Mouse (Mus musculus) heart, embryonic 11.5 days (tissue): ENCODE data around the gene Mapkbp1. TPM values are rescaled to one million over a fixed set of nuclear protein-coding genes. Genes with fewer than 3 reads are reported as not detected.

Source experiments
- ATAC-seq: fragments of 200-750 bp; cut with Nextera tagmentation; replicated peaks from 2 replicates; pipeline ENCODE4 v1.8.0; 2017; ENCODE audit warnings: moderate library complexity; ENCODE audit not compliant: insufficient number of reproducible peaks, low FRiP score, low TSS enrichment
- H3K27ac ChIP-seq: fragments of 300-500 bp; sonication (generic); 2 replicates; pipeline ENCODE4 v1.5.1; 2014; ENCODE audit warnings: mild to moderate bottlenecking, low read depth, low read length
- H3K27me3 ChIP-seq: fragments of 300-500 bp; sonication (generic); 2 replicates; pipeline ENCODE4 v1.6.1; 2014; ENCODE audit warnings: mild to moderate bottlenecking, low read length, mixed read lengths; ENCODE audit not compliant: control insufficient read depth, insufficient read depth
- H3K36me3 ChIP-seq: fragments of 300-500 bp; sonication (generic); 2 replicates; pipeline ENCODE4 v1.6.1; 2014; ENCODE audit warnings: mild to moderate bottlenecking, low read length, moderate library complexity, mixed read lengths; ENCODE audit not compliant: control insufficient read depth, insufficient read depth
- H3K4me1 ChIP-seq: fragments of 300-500 bp; sonication (generic); 2 replicates; pipeline ENCODE4 v1.6.1; 2014; ENCODE audit warnings: low read length; ENCODE audit not compliant: control insufficient read depth, insufficient read depth
- H3K4me2 ChIP-seq: fragments of 300-500 bp; sonication (generic); 2 replicates; pipeline ENCODE4 v1.6.1; 2014; ENCODE audit warnings: mild to moderate bottlenecking, moderate library complexity
- H3K4me3 ChIP-seq: fragments of 300-500 bp; sonication (generic); 2 replicates; pipeline ENCODE4 v1.5.1; 2014; ENCODE audit warnings: low read depth, low read length
- H3K9ac ChIP-seq: fragments of 300-500 bp; sonication (generic); 2 replicates; pipeline ENCODE4 v1.6.1; 2014; ENCODE audit warnings: mild to moderate bottlenecking, low read depth, low read length, moderate library complexity
- H3K9me3 ChIP-seq: fragments of 300-500 bp; sonication (generic); replicated peaks from 2 replicates; pipeline ENCODE4 v1.6.1; 2016; ENCODE audit warnings: low read length; ENCODE audit not compliant: control insufficient read depth
- WGBS: fragments of 180-500 bp; shearing (Covaris S2); extraction: QIAGEN DNeasy Blood & Tissue Kit; methylation state at CpG from one replicate; pipeline ENCODE4 v1.1.7; 2014; ENCODE audit not compliant: insufficient replicate concordance; 5-methylcytosine and 5-hydroxymethylcytosine counted together
- polyA plus RNA-seq: library from polyadenylated mRNA; unstranded; fragments of >200 nt; fragmentation: Nextera tagmentation; extraction: Ambion mirVana; gene quantifications from 2 replicates; pipeline ENCODE4 v1.2.1, GENCODE M21; 2014

The Mapkbp1 gene
- 2.5 and 3.2 TPM in 2 replicates for polyA plus RNA-seq

GRCm38 (mm10) chr2:119972537-119972879 lies at the start of gene Mapkbp1:
Gene Mapkbp1, plus strand, starts transcription at chr2:119972699.
- no peaks in the 10 kb centered on the region for H3K36me3 ChIP-seq
- 1% methylated on average over 19 of the region's 19 CpGs for WGBS
- H3K4me1 ChIP-seq: peaks cover 3% of the 10 kb centered on the region; the same call in 1 of the 2 replicates
- ATAC-seq: peak; percentile 75
- peak within 1 kb of the TSS; percentile 63 for H3K4me3 ChIP-seq
- peak within 1 kb of the TSS; percentile 83 for H3K9ac ChIP-seq
- peak within 1 kb of the TSS; percentile 78 for H3K4me2 ChIP-seq
- no peaks in the 10 kb centered on the region for H3K27me3 ChIP-seq
- H3K9me3 ChIP-seq: no peaks in the 10 kb centered on the region
- H3K27ac ChIP-seq: peak within 1 kb of the TSS; percentile 17; the same call in 1 of the 2 replicates

- 48% methylated on average over 9 of the region's 9 CpGs for WGBS
- H3K9ac ChIP-seq: no peak overlapping the region
Measured at GRCm38 (mm10) chr2:119970571-119970970, 1.9 kb upstream of the Mapkbp1 start.

GRCm38 (mm10) chr2:119971316-119971715 lies 1.2 kb upstream of the Mapkbp1 start:
- no peak overlapping the region for H3K4me3 ChIP-seq
- no peaks in the 10 kb centered on the region for H3K9me3 ChIP-seq
- no peaks in the 10 kb centered on the region for H3K27me3 ChIP-seq
- H3K36me3 ChIP-seq: no peaks in the 10 kb centered on the region
- peak overlapping the region; percentile 78 for H3K4me2 ChIP-seq
- no peak for ATAC-seq
- WGBS: 71% methylated on average over 3 of the region's 3 CpGs
- peaks cover 3% of the 10 kb centered on the region; the same call in 1 of the 2 replicates for H3K4me1 ChIP-seq
- H3K9ac ChIP-seq: no peak overlapping the region
- H3K27ac ChIP-seq: no peak overlapping the region

More at GRCm38 (mm10) chr2:119970571-119970970, 1.9 kb upstream of the Mapkbp1 start:
- no peak overlapping the region for H3K4me3 ChIP-seq
- no peak overlapping the region for H3K4me2 ChIP-seq
- ATAC-seq: no peak
- no peaks in the 10 kb centered on the region for H3K27me3 ChIP-seq
- no peaks in the 10 kb centered on the region for H3K9me3 ChIP-seq
- H3K4me1 ChIP-seq: peaks cover 3% of the 10 kb centered on the region; the same call in 1 of the 2 replicates
- no peaks in the 10 kb centered on the region for H3K36me3 ChIP-seq
- no peak overlapping the region for H3K27ac ChIP-seq

- peak overlapping the region; percentile 78 for H3K4me2 ChIP-seq
- peak overlapping the region; percentile 17; the same call in 1 of the 2 replicates for H3K27ac ChIP-seq
- 3% methylated on average over 32 of the region's 32 CpGs for WGBS
- H3K9ac ChIP-seq: peak overlapping the region; percentile 83
- peak; percentile 97 for ATAC-seq
- peak overlapping the region; percentile 63 for H3K4me3 ChIP-seq
- no peaks in the 10 kb centered on the region for H3K9me3 ChIP-seq
- H3K4me1 ChIP-seq: peaks cover 3% of the 10 kb centered on the region; the same call in 1 of the 2 replicates
- no peaks in the 10 kb centered on the region for H3K27me3 ChIP-seq
- H3K36me3 ChIP-seq: no peaks in the 10 kb centered on the region
Measured at GRCm38 (mm10) chr2:119971837-119972536, 512 bp upstream of the Mapkbp1 start.

GRCm38 (mm10) chr2:119980343-119980986 lies 8.0 kb downstream of the Mapkbp1 start:
- Histone ChIP-seq H3K4me3 (no peak overlapping the region), H3K27me3 (no peaks in the 10 kb centered on the region), H3K27ac (no peak overlapping the region), H3K9me3 (no peaks in the 10 kb centered on the region), H3K9ac (no peak overlapping the region), H3K4me2 (no peak overlapping the region), H3K4me1 (no peaks in the 10 kb centered on the region), H3K36me3 (no peaks in the 10 kb centered on the region)
- WGBS: 80% methylated on average over 7 of the region's 7 CpGs
- ATAC-seq: no peak

- Histone ChIP-seq H3K4me1 (no peaks in the 10 kb centered on the region), H3K4me2 (no peak overlapping the region), H3K9me3 (no peaks in the 10 kb centered on the region), H3K4me3 (no peak overlapping the region), H3K27me3 (no peaks in the 10 kb centered on the region), H3K9ac (no peak overlapping the region), H3K36me3 (no peaks in the 10 kb centered on the region), H3K27ac (no peak overlapping the region)
- WGBS: 73% methylated on average over 2 of the region's 2 CpGs
- ATAC-seq: no peak
Measured at GRCm38 (mm10) chr2:119981631-119982030, 9.1 kb downstream of the Mapkbp1 start.

- H3K9me3 ChIP-seq: no peaks in the 10 kb centered on the region
- no peaks in the 10 kb centered on the region for H3K27me3 ChIP-seq
- no peak for ATAC-seq
- no peak overlapping the region for H3K4me2 ChIP-seq
- H3K36me3 ChIP-seq: no peaks in the 10 kb centered on the region
- no peaks in the 10 kb centered on the region for H3K4me1 ChIP-seq
- H3K27ac ChIP-seq: no peak overlapping the region
- no peak overlapping the region for H3K9ac ChIP-seq
- no peak overlapping the region for H3K4me3 ChIP-seq
- WGBS: 61% methylated on average over 8 of the region's 8 CpGs
Measured at GRCm38 (mm10) chr2:119985871-119986270, 13.4 kb downstream of the Mapkbp1 start.

GRCm38 (mm10) chr2:119986369-119986768 lies 13.9 kb downstream of the Mapkbp1 start:
- Histone ChIP-seq H3K9me3 (no peaks in the 10 kb centered on the region), H3K4me1 (no peaks in the 10 kb centered on the region), H3K27me3 (no peaks in the 10 kb centered on the region), H3K4me3 (no peak overlapping the region), H3K9ac (no peak overlapping the region), H3K36me3 (no peaks in the 10 kb centered on the region), H3K4me2 (no peak overlapping the region), H3K27ac (no peak overlapping the region)
- 54% methylated on average over 6 of the region's 6 CpGs for WGBS
- no peak for ATAC-seq
